Mouse (Mus musculus): Measurements from ENCODE around the gene Jph3. TPM values are rescaled to one million over a fixed set of nuclear protein-coding genes. Genes with fewer than 3 reads are reported as not detected.

Jph3 gene
- polyA plus RNA-seq, 1 experiment from 2014 or later = 66.9 TPM

DNA sequence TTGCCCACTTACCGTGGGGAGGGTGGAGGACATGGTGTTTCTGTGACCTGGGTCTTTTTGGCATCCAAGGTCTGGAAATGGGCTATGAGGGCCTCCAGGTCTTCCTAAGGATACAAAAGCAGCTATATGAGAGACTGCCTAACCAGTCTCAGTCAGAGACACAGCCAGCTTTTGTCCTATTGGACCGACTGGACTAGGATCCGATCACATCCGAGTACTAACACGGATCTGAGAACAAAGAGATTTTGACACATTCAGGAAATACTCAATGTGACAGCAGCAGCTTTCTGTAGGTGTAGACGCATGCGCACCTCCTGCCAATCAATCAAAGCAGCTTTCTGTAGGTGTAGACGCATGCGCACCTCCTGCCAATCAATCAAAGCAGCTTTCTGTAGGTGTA, 92.3 kb downstream of the Jph3 start:
- Histone ChIP-seq H3K9me3 (no peaks in the 10 kb centered on the region), H3K27me3 (replicated peaks) (no peaks in the 10 kb centered on the region), H3K4me3 (no peak overlapping the region), H3K4me1 (no peaks in the 10 kb centered on the region), H3K27ac (no peak overlapping the region), H3K36me3 (peaks cover 18% of the 10 kb centered on the region), H3K9ac (no peak overlapping the region), H3K4me2 (replicated peaks) (no peak overlapping the region)
- WGBS = 93% methylated on average over 9 of the region's 9 CpGs
- no peak for ATAC-seq (ENCODE audit: low FRiP score, low read depth)

DNA sequence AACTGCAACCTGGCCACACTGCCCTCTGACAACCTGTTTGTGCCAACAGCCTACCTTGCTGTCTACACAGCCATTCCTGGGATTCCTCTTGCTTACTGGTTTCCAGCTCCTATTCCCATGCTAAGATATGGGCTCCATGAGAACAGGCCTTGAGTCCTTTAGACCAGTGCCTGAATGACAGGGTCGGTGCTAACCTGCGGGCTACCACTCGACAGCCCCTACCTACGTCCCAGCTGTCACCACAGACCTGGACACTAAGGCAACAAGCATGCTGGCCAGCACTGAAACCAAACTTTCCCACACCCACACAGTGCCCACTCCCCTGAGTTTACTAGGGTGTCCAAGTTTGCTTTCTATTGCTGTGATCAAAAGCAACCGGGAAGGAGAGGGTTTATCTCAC, 98.3 kb downstream of the Jph3 start:
- Histone ChIP-seq H3K4me2 (replicated peaks) (peak overlapping the region; percentile 97), H3K4me1 (peaks cover 15% of the 10 kb centered on the region), H3K9me3 (no peaks in the 10 kb centered on the region), H3K27ac (no peak overlapping the region), H3K4me3 (no peak overlapping the region), H3K9ac (no peak overlapping the region), H3K27me3 (replicated peaks) (no peaks in the 10 kb centered on the region), H3K36me3 (no peaks in the 10 kb centered on the region)
- 96% methylated on average over 5 of the region's 5 CpGs for WGBS
- ATAC-seq (ENCODE audit: low FRiP score, low read depth) = no peak

DNA sequence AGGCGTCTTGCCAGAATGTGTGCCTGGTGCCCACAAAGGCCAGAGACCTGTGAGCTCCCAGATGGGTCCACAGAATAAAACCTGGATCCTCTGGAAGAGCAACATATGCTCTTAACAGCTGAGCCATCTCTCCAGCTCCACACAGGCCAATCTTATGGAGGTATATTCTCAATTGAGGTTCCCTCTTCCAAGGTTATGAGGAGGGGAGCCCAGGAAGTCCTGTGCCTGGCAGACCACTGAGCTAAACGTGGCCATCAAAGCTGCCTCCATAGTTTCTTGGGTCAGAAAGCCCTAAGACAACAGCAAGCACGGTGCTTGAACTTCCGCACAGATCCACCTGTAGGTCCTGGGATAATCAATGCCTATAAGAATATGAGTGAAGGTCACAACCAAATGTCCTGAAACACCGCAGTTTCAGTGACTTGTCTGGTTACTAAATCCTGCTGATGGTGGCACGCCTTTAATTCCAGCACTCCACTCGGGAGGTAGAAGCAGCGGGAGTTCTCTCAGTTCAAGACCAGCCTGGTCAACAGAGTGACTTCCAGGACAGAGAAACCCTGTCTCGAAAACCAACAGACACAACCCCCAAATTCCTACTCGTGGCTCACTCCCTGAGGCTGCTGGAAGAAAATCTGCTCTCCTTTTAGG, 99.1 kb downstream of the Jph3 start:
- Histone ChIP-seq H3K4me1 (peaks cover 15% of the 10 kb centered on the region), H3K4me2 (replicated peaks) (peak overlapping the region; percentile 97), H3K9me3 (no peaks in the 10 kb centered on the region), H3K27ac (no peak overlapping the region), H3K36me3 (no peaks in the 10 kb centered on the region), H3K27me3 (replicated peaks) (no peaks in the 10 kb centered on the region), H3K4me3 (peak overlapping the region; percentile 90), H3K9ac (peak overlapping the region; percentile 87)
- 35% methylated on average over 10 of the region's 10 CpGs for WGBS
- ATAC-seq (ENCODE audit: low FRiP score, low read depth) = no peak

DNA sequence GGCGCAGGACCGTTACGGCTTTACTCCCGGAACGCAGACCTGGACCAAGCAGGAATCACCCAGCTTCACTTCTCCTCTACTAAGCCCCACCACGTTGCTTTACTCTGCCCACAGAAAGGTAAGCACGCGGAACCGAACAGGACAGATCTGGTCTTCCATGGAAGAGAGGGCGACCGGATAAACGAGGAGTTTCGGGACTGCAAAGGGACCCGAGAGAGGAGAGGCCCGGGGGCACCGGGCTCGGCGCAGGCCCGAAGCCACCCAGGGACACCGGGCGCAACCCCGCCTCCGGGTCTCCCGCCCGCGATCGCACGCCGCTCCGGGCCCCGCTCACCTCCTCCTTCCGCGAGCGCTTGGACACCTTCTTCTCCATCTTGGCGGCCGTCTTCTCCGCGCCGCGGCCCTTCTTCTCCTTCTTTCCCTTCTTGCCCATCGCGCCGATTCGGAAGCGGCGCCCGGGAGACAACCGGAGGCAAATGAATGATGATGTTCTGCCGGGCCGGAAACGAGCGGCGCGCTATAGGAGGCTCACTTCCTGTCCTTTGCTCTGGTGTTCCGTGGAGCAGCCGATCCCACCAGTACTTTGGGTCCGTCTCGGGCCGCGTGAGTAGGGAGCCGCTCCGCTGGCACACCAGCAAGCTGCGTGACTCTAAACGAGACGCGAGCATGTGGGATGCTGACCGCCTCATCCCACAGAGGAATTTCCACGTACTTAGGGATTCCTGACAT, 99.8 kb downstream of the Jph3 start, which contains the start of gene Klhdc4:
Klhdc4 (minus strand) TSS at position 522 of the 729 bp plus-strand sequence.
- Histone ChIP-seq H3K4me2 (replicated peaks) (peak within 1 kb of the TSS; percentile 97), H3K9ac (peak within 1 kb of the TSS; percentile 87), H3K36me3 (no peaks in the 10 kb centered on the region), H3K9me3 (no peaks in the 10 kb centered on the region), H3K27ac (0 out of 2 replicates have a peak within 1 kb of the TSS, but pooled peaks have one; percentile 4), H3K4me3 (peak within 1 kb of the TSS; percentile 90), H3K4me1 (peaks cover 15% of the 10 kb centered on the region), H3K27me3 (replicated peaks) (no peaks in the 10 kb centered on the region)
- WGBS = under 1% methylated on average over 68 of the region's 68 CpGs
- peak; percentile 96 for ATAC-seq (ENCODE audit: low FRiP score, low read depth)

DNA sequence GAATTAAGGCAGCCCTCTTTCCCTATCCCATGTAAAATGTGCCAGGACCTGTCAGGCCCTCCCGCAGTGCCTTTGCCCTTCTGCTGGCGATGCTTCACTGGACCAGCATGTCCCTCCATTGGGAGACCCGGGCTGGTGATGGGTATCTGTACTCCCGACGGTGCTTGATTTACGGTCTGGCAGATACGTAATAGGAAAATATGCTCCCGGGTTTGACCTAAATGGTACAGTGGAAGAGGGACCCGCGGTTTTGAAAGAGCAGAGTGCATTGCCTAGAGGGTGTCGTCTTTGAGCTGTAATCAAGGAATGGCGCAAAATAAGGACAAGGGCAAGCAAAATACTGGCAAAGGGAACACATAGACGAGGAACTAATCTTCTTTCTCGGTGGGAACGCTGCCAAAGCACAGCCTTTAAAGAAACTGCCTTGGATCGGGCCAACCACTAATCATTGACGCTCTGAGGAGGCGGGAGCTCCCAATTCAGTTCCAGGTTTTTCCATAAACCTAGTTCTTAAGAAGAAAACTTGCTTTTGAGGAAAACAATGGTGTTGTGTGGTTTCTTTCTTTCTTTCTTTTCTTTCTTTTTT, 100.4 kb downstream of the Jph3 start:
- 21% methylated on average over 18 of the region's 18 CpGs for WGBS
- 0 out of 2 replicates have a peak overlapping the region, but pooled peaks have one; percentile 4 for H3K27ac ChIP-seq
- peak; percentile 88 for ATAC-seq (ENCODE audit: low FRiP score, low read depth)

DNA sequence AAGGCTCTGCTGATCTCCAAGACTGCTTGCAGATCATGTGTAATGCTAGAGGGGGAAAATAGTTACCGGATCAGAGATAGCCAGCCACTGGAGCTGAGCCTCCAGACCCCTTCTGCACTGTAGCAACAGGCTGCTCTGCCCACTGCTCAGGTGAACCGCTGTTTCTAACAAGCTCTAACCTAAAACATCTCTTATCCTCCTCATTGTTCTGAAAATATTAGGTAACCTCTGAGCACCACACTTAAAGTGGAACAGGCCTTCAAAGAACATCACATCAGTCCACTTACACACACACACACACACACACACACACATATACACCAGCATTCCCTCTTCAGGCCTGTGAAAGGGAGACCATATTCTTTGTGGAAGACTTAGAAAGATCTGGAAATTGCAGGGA, 102.6 kb downstream of the Jph3 start:
- Histone ChIP-seq H3K4me3 (no peak overlapping the region), H3K9me3 (no peaks in the 10 kb centered on the region), H3K27ac (no peak overlapping the region), H3K4me2 (replicated peaks) (no peak overlapping the region), H3K36me3 (no peaks in the 10 kb centered on the region), H3K27me3 (replicated peaks) (no peaks in the 10 kb centered on the region), H3K9ac (no peak overlapping the region), H3K4me1 (peaks cover 15% of the 10 kb centered on the region)
- WGBS = 79% methylated on average over 2 of the region's 2 CpGs
- no peak for ATAC-seq (ENCODE audit: low FRiP score, low read depth)

More for the DNA sequence above, 100.4 kb downstream of the Jph3 start:
- Histone ChIP-seq H3K27me3 (replicated peaks) (no peaks in the 10 kb centered on the region), H3K9ac (peak overlapping the region; percentile 87; the same call in 1 of the 2 replicates), H3K4me3 (peak overlapping the region; percentile 90), H3K4me1 (peaks cover 15% of the 10 kb centered on the region), H3K9me3 (no peaks in the 10 kb centered on the region), H3K4me2 (replicated peaks) (peak overlapping the region; percentile 97), H3K36me3 (no peaks in the 10 kb centered on the region)

DNA sequence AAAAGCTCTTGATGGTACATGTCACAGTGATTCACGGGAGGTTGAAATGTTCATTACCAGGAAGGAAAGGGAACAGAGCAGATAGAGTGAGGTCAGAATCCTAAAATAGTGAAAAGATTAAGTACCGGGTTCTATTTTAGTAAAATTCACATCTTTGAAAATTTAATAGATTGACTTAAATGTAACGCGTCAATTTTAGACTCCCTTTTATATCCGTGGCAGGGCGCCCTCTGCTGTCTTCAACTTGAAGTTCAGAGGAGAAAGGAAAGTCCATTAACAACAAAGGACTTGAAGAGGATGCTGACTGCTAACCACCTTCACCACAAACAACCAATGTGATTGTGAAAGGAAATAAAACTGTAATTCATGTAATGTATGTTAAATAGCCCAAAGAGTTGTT, 103.1 kb downstream of the Jph3 start:
- H3K4me3 ChIP-seq = no peak overlapping the region
- H3K4me1 ChIP-seq = peaks cover 15% of the 10 kb centered on the region
- H3K9ac ChIP-seq = no peak overlapping the region
- no peak overlapping the region for H3K4me2 ChIP-seq (replicated peaks)
- WGBS = 21% methylated on average over 6 of the region's 6 CpGs
- H3K27ac ChIP-seq = no peak overlapping the region
- no peaks in the 10 kb centered on the region for H3K36me3 ChIP-seq
- no peak for ATAC-seq (ENCODE audit: low FRiP score, low read depth)
- no peaks in the 10 kb centered on the region for H3K27me3 ChIP-seq (replicated peaks)
- no peaks in the 10 kb centered on the region for H3K9me3 ChIP-seq

DNA sequence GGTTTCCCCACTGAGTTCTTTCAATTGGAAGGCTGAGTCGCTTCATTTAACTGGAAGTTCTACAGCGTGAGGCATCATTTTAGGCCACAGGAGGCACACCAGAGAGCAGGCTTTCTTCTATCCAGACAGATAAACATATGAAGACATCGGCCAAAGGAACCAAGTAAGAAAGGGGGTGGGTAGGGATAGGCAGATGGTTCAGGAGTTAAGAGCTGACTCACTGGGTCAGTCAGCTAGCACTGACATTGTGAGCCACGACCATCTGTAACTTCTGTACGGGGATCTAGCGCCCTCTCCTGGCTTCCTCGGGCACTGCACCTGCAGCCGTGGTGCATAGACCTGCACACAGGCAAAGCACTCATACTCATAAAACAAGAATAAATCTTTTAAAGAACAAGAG, 111.8 kb downstream of the Jph3 start:
- Histone ChIP-seq H3K4me1 (no peaks in the 10 kb centered on the region), H3K27me3 (replicated peaks) (no peaks in the 10 kb centered on the region), H3K9ac (no peak overlapping the region), H3K4me2 (replicated peaks) (no peak overlapping the region), H3K27ac (no peak overlapping the region), H3K9me3 (no peaks in the 10 kb centered on the region), H3K36me3 (no peaks in the 10 kb centered on the region), H3K4me3 (no peak overlapping the region)
- no peak for ATAC-seq (ENCODE audit: low FRiP score, low read depth)
- 49% methylated on average over 8 of the region's 8 CpGs for WGBS

DNA sequence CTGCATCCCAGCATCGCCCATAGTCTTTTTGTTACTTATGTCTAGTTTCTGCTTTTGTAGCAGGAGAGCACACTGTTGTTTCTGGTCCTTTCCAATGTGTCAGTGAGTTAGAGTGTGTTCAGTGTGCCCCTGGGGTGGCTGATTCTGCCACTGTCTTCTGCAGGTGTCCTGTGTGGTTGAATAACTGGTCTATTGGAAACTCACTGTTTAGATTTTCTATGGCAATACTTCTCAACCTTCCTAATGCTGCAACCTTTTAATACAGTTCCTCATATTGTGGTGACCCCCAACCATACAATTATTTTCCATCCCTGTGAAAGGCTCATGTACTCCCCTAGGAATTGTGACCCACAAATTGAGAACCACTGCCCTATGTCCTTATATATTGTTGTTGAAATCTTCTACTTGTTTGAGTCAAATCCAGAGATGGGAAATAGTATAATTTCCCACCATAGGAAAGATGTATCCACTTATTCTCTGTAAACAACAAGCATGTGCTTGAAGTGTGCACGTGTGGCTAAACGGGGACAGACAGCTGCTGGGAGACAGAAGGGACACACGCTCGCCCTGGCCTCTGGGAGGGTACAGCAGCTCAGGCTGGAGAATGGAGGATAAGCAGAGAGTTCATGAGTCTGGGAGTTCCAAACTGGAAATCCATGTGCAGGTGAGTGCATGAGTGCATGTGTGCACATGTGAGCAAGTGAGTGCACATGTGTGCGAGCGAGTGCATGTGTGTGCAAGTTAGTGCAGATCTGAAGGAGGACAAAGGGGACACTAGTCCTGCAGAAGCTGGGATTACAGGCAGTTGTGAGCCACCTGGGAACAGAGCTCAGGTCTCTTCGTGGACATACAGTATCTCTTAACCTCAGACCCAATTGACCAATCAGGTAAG, 112.9 kb downstream of the Jph3 start:
- Histone ChIP-seq H3K9me3 (no peaks in the 10 kb centered on the region), H3K27ac (no peak overlapping the region), H3K9ac (no peak overlapping the region), H3K4me2 (replicated peaks) (no peak overlapping the region), H3K36me3 (no peaks in the 10 kb centered on the region), H3K27me3 (replicated peaks) (no peaks in the 10 kb centered on the region), H3K4me3 (no peak overlapping the region), H3K4me1 (no peaks in the 10 kb centered on the region)
- 89% methylated on average over 8 of the region's 8 CpGs for WGBS
- no peak for ATAC-seq (ENCODE audit: low FRiP score, low read depth)

DNA sequence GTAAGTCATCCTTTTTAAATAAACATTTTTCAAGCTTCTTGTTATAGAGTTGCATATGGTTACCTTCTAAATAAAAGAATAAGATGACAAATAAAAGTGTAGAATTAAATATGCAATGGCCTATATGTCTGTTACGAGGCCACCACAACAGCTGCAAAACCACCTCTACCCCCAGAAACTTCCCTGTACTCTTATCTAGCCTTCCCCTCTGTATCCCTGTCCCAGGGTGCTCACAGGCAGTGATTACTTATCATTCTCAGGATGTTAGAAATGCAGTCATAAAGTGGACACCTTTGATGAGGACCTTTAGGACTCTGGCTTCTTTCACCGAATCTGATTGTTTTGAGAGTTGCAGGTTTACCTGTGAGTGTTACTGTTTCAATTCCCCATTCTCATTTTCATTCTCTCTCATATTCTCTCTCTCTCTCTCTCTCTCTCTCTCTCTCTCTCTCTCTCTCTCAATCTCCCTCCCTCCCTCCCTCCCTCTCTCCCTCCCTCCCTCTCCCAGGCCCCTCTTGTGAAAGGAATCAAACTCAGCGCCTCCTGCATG, 113.8 kb downstream of the Jph3 start:
- Histone ChIP-seq H3K4me2 (replicated peaks) (no peak overlapping the region), H3K36me3 (no peaks in the 10 kb centered on the region), H3K9me3 (no peaks in the 10 kb centered on the region), H3K4me1 (no peaks in the 10 kb centered on the region), H3K9ac (no peak overlapping the region), H3K27me3 (replicated peaks) (no peaks in the 10 kb centered on the region), H3K4me3 (no peak overlapping the region), H3K27ac (no peak overlapping the region)
- ATAC-seq (ENCODE audit: low FRiP score, low read depth) = no peak
- 89% methylated on average over 3 of the region's 3 CpGs for WGBS

Data from neural tube, embryonic 12.5 days (tissue).